Mouse (Mus musculus) kidney, embryonic 14.5 days (tissue): ENCODE measurements around the gene Gm49450. TPM values are rescaled to one million over a fixed set of nuclear protein-coding genes. Genes with fewer than 3 reads are reported as not detected.
"Not testable (repeated sequence)": the region's sequence is repeated elsewhere in the genome, so short reads cannot be mapped to it uniquely, and the experiment has no call there.

ENCODE experiments used
- ATAC-seq: fragments of 200-750 bp; cut with Nextera tagmentation; 2 replicates; pipeline ENCODE4 v1.8.0; 2017; ENCODE audit warnings: moderate number of reproducible peaks, mild to moderate bottlenecking, moderate TSS enrichment, moderate library complexity; ENCODE audit not compliant: low FRiP score, low TSS enrichment
- H3K27ac ChIP-seq: fragments of 300-500 bp; sonication (generic); 2 replicates; pipeline ENCODE4 v1.5.1; 2014; ENCODE audit warnings: low read depth, mild to moderate bottlenecking, low read length, moderate library complexity, mixed read lengths
- H3K27me3 ChIP-seq: fragments of 300-500 bp; sonication (generic); 2 replicates; pipeline ENCODE4 v1.6.1; 2014; ENCODE audit warnings: mild to moderate bottlenecking, low read length; ENCODE audit not compliant: control insufficient read depth, insufficient read depth
- H3K36me3 ChIP-seq: fragments of 300-500 bp; sonication (generic); 2 replicates; pipeline ENCODE4 v1.6.1; 2014; ENCODE audit warnings: low read length, mixed read lengths; ENCODE audit not compliant: control insufficient read depth, insufficient read depth
- H3K4me1 ChIP-seq: fragments of 300-500 bp; sonication (generic); 2 replicates; pipeline ENCODE4 v1.6.1; 2014; ENCODE audit warnings: low read length, mixed read lengths; ENCODE audit not compliant: control insufficient read depth, insufficient read depth
- H3K4me2 ChIP-seq: fragments of 300-500 bp; sonication (generic); replicated peaks from 2 replicates; pipeline ENCODE4 v1.6.1; 2014; ENCODE audit warnings: low read depth, mild to moderate bottlenecking, low read length
- H3K4me3 ChIP-seq: fragments of 300-500 bp; sonication (generic); 2 replicates; pipeline ENCODE4 v1.5.1; 2014; ENCODE audit warnings: mild to moderate bottlenecking, low read length
- H3K9ac ChIP-seq: fragments of 300-500 bp; sonication (generic); 2 replicates; pipeline ENCODE4 v1.6.1; 2014; ENCODE audit warnings: low read depth, mild to moderate bottlenecking, low read length, moderate library complexity
- H3K9me3 ChIP-seq: fragments of 300-500 bp; sonication (generic); 2 replicates; pipeline ENCODE4 v1.6.1; 2016; ENCODE audit warnings: low read length; ENCODE audit not compliant: control insufficient read depth
- WGBS: fragments of 180-500 bp; shearing (Covaris S2); extraction: QIAGEN DNeasy Blood & Tissue Kit; methylation state at CpG from one replicate; pipeline ENCODE4 v1.1.7; 2014; 5-methylcytosine and 5-hydroxymethylcytosine counted together
- polyA plus RNA-seq: library from polyadenylated mRNA; unstranded; fragments of >200 nt; fragmentation: Nextera tagmentation; extraction: Ambion mirVana; gene quantifications from 2 replicates; pipeline ENCODE4 v1.2.1, GENCODE M21; 2014

The Gm49450 gene
- polyA plus RNA-seq, 1 experiment from 2014 or later, result not detected

GRCm38 (mm10) chr15:98951122-98952062 lies 2.0 kb downstream of the Gm49450 start:
- peaks cover 14% of the 10 kb centered on the region; the same call in 1 of the 2 replicates for H3K4me1 ChIP-seq
- not testable (repeated sequence) for H3K27me3 ChIP-seq, ATAC-seq, H3K9me3 ChIP-seq
- peaks cover 12% of the 10 kb centered on the region for H3K36me3 ChIP-seq
- peak overlapping the region; percentile 54 for H3K4me3 ChIP-seq
- peak overlapping the region; percentile 65 for H3K4me2 ChIP-seq
- 91% methylated on average over 11 of the region's 15 CpGs for WGBS
- peak overlapping the region; percentile 18; the same call in 1 of the 2 replicates for H3K27ac ChIP-seq
- H3K9ac ChIP-seq, result peak overlapping the region; percentile 75

DNA sequence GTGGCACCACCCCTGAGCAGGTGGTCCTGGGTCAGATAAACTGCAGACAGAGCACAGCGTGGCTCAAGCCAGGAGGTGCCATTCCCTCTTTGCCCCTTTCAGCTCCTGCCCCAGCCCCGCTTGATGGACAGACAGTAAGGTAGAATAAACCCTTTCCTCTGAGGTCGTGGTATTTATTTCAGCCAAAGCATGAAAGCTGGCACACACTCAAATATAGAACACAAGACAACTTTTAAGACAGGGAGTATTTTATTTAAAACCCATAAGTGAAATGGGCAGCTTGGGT lies 3.8 kb downstream of the Gm49450 start:
- Histone ChIP-seq H3K4me2 (no peak overlapping the region), H3K27ac (no peak overlapping the region), H3K9me3 (no peaks in the 10 kb centered on the region), H3K9ac (no peak overlapping the region), H3K4me1 (peaks cover 8% of the 10 kb centered on the region; the same call in 1 of the 2 replicates), H3K36me3 (peaks cover 12% of the 10 kb centered on the region), H3K4me3 (no peak overlapping the region), H3K27me3 (no peaks in the 10 kb centered on the region)
- WGBS, result 79% methylated on average over 3 of the region's 3 CpGs
- no peak for ATAC-seq

DNA sequence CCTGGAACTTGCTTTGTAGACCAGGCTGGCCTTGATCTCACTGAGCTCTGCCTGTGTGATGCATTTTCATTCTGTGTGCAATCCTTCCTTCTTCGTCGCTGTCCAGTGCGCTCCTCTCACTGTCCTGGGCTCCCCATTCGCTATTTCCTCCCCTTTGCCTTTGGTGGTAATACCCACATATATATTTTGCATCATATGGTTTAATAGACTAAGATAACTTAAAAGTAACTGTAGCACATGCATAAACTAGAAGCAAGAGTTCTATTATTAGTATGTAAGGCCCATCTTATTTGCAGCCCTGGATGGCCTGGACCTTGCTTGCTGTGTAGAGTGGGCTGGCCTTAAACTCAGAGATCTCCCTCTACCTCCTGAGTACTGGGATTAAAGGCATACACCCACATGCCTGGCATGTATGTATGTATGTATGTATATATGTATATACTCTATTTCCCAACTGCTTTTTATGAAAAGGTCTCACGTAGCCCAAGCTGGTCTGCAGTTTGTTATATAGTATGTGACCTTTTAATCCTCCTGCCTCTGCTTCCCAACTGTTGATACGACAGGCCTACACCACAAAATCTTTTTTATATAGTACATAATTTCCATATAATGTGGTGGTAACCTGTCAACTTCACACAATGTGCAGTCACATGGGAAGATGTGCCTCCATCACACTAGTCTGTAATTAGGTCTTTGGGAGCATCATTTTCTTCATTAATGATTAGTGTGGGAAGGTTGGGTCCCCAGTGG lies 4.3 kb downstream of the Gm49450 start:
- H3K9ac ChIP-seq, result no peak overlapping the region
- no peaks in the 10 kb centered on the region for H3K27me3 ChIP-seq
- no peak overlapping the region for H3K4me3 ChIP-seq
- H3K4me1 ChIP-seq, result peaks cover 7% of the 10 kb centered on the region; the same call in 1 of the 2 replicates
- H3K36me3 ChIP-seq, result peaks cover 12% of the 10 kb centered on the region
- H3K4me2 ChIP-seq, result no peak overlapping the region
- no peak overlapping the region for H3K27ac ChIP-seq
- no peak for ATAC-seq
- H3K9me3 ChIP-seq, result no peaks in the 10 kb centered on the region
- WGBS, result 77% methylated on average over 6 of the region's 6 CpGs

DNA sequence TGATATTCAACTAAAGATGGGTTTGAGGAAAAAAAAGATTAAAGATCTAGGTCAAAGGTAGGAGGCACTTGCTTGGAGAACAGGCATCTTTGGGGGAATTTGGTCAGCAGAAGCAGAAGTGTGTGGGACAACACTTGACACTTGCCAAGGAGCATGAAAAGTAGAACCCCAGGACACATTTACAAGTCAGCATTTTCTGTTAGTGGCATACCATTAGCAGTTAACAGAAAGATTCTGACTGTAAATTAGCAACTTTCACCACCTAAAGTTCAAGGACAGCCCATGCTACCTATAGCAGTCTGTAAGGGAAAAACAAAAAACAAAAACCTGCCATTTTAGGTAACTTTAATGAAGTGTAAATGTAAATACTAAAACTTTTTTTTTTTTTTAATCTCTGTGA lies 5.0 kb downstream of the Gm49450 start:
- ATAC-seq, result no peak
- Histone ChIP-seq H3K9me3 (no peaks in the 10 kb centered on the region), H3K27ac (no peak overlapping the region), H3K4me3 (no peak overlapping the region), H3K36me3 (peaks cover 12% of the 10 kb centered on the region), H3K4me2 (no peak overlapping the region), H3K27me3 (no peaks in the 10 kb centered on the region), H3K4me1 (peaks cover 7% of the 10 kb centered on the region; the same call in 1 of the 2 replicates), H3K9ac (no peak overlapping the region)

DNA sequence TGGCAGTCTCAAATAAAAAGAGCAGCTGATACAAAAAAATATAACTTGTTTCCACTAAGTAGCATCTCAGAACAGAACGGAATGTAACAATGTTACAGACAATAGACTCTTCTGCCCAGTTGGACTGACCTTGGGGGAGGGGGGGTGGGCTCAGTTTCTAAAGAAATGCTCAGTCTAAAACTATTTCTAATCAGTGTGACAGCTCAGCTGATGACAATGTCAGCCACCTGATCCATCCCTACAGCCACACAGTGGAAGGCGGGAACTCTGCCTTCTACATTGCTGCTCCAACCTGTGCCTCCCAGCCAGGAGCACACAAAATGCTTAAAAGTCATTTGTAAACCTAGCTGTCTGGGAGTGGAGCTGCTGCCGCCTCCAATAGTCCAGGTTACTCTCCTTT lies 5.5 kb downstream of the Gm49450 start:
- H3K36me3 ChIP-seq, result peaks cover 12% of the 10 kb centered on the region
- no peak overlapping the region for H3K4me3 ChIP-seq
- H3K4me1 ChIP-seq, result peaks cover 7% of the 10 kb centered on the region; the same call in 1 of the 2 replicates
- H3K9ac ChIP-seq, result no peak overlapping the region
- H3K9me3 ChIP-seq, result no peaks in the 10 kb centered on the region
- no peaks in the 10 kb centered on the region for H3K27me3 ChIP-seq
- ATAC-seq, result no peak
- WGBS, result 62% methylated on average over 3 of the region's 3 CpGs
- no peak overlapping the region for H3K4me2 ChIP-seq
- no peak overlapping the region for H3K27ac ChIP-seq

DNA sequence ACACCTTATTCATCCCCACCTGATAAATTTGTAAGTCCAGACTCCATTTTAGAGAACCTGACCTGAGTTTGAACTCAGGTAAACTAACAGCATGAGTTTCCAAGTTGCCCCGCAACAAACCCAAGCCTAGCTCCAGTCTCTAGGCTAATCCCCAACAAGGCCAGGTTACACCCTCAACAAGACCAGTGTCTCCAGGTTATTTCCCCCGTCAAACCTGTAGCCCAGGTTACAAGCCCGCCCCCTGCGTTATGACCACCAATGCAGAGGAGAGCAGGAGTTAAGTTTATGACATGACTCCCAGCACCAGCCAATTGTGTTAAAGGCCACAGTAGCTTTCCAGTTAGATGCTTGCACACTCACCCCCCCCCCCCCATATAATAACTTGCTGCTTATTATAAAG lies 10.2 kb downstream of the Gm49450 start:
- ATAC-seq, result no peak; the same call in 1 of the 2 replicates
- Histone ChIP-seq H3K36me3 (no peaks in the 10 kb centered on the region), H3K4me2 (no peak overlapping the region), H3K27me3 (no peaks in the 10 kb centered on the region), H3K9ac (no peak overlapping the region), H3K9me3 (no peaks in the 10 kb centered on the region), H3K4me3 (no peak overlapping the region), H3K4me1 (no peaks in the 10 kb centered on the region), H3K27ac (no peak overlapping the region)
- 71% methylated on average over 4 of the region's 4 CpGs for WGBS

DNA sequence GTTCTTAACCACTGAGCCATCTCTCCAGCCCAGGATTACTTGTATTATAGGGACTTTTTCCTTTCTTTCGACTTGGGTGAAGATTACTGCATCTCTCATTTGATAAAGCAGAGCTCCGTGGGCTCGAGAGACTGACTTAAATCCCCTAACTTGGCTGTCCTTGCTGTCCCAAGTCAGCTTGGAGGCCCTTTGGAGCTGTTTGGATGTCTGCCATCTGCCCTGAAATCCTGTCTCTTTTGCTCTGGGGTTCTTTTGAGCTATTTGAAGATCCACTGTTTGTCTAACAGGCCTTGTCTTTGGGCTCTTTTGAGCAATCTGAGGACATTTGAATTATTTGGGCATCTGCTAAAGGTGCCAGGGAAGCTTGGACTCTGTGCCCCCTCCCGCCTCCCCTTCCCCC lies 11.3 kb downstream of the Gm49450 start:
- WGBS, result 89% methylated on average over 4 of the region's 4 CpGs
- Histone ChIP-seq H3K4me3 (no peak overlapping the region), H3K4me1 (no peaks in the 10 kb centered on the region), H3K9me3 (no peaks in the 10 kb centered on the region), H3K36me3 (no peaks in the 10 kb centered on the region), H3K27ac (no peak overlapping the region), H3K27me3 (no peaks in the 10 kb centered on the region), H3K4me2 (no peak overlapping the region), H3K9ac (no peak overlapping the region)
- no peak for ATAC-seq

GRCm38 (mm10) chr15:98941539-98941938 lies 11.8 kb downstream of the Gm49450 start:
- Histone ChIP-seq H3K9ac (no peak overlapping the region), H3K4me3 (no peak overlapping the region), H3K9me3 (no peaks in the 10 kb centered on the region), H3K36me3 (no peaks in the 10 kb centered on the region), H3K4me1 (no peaks in the 10 kb centered on the region), H3K27ac (no peak overlapping the region), H3K27me3 (no peaks in the 10 kb centered on the region), H3K4me2 (no peak overlapping the region)
- 73% methylated on average over 2 of the region's 2 CpGs for WGBS
- no peak for ATAC-seq

DNA sequence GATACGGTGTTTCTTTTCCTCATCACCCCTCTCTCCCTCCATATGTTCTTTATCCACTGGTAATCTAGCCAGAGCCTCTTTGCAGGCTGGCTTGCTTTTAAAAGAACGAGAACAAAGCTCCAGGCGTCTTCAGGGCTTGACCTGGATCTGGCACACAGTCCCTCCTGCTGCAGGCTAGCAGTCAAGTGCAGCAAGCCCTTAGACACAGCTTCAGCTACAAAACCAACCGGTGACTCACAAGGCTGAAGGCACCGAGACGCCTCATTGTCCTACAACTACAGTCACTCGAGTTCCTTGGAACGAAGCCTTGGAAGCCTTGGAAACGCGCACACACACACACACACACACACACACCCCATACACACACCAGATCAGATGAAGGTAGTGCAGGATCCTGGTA lies 12.5 kb downstream of the Gm49450 start:
- Histone ChIP-seq H3K4me1 (peaks cover 3% of the 10 kb centered on the region), H3K27me3 (no peaks in the 10 kb centered on the region), H3K27ac (no peak overlapping the region), H3K36me3 (no peaks in the 10 kb centered on the region), H3K9me3 (no peaks in the 10 kb centered on the region), H3K4me3 (no peak overlapping the region), H3K9ac (no peak overlapping the region), H3K4me2 (no peak overlapping the region)
- 80% methylated on average over 10 of the region's 10 CpGs for WGBS
- no peak for ATAC-seq
